ENCODE assay signal across 8 mouse cellular contexts in the genomic region with DNA sequence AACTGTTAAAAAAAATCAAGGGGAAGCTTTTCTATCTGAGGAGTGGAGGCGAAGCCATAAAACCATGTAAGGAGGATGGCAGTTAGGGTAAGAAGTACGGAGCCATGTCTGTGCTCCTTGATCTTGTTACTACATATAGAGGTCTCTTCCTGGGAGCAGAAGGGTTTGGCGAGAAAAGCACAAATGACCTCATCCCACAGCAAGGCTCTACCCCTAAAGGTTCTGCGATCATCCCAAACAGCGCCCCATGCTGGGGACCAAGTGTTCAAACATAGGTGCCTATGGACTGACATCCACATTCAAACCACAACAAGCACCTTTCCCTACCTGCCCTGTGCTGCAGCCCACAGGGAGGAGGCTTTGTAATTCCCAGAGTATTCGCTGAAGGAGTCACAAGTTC. TPM values are rescaled to one million over a fixed set of nuclear protein-coding genes. Genes with fewer than 3 reads are reported as not detected.
DNase-seq lines count a peak whose midpoint lies in the region; ATAC-seq lines count a peak whose summit lies in the region.

No protein-coding gene starts in this region.

- peak overlapping the region; percentile 34 for H3K4me2 ChIP-seq in hindbrain, embryonic 12.5 days (replicated peaks)
- H3K4me2 ChIP-seq in limb, embryonic 12.5 days = peak overlapping the region; percentile 32
- peak overlapping the region; percentile 44 for H3K4me2 ChIP-seq in midbrain, embryonic 16.5 days (ENCODE audit: low read length)

- H3K4me1 ChIP-seq in forebrain, embryonic 10.5 days = peaks cover 8% of the 10 kb centered on the region
- no peaks in the 10 kb centered on the region for H3K4me1 ChIP-seq in hindbrain, embryonic 12.5 days
- no peaks in the 10 kb centered on the region for H3K4me1 ChIP-seq in limb, embryonic 12.5 days (replicated peaks)
- peaks cover 3% of the 10 kb centered on the region; the same call in 1 of the 2 replicates for H3K4me1 ChIP-seq in midbrain, embryonic 16.5 days (ENCODE audit: control insufficient read depth, insufficient read depth, low read length)

- no peaks in the 10 kb centered on the region for H3K27me3 ChIP-seq in forebrain, embryonic 10.5 days (ENCODE audit: poor library complexity, severe bottlenecking)
- H3K27me3 ChIP-seq in hindbrain, embryonic 12.5 days = no peaks in the 10 kb centered on the region
- no peaks in the 10 kb centered on the region for H3K27me3 ChIP-seq in limb, embryonic 12.5 days
- H3K27me3 ChIP-seq in midbrain, embryonic 16.5 days (ENCODE audit: control insufficient read depth, insufficient read depth, low read depth, low read length) = no peaks in the 10 kb centered on the region

- no peak overlapping the region for H3K27ac ChIP-seq in forebrain, embryonic 10.5 days
- H3K27ac ChIP-seq in hindbrain, embryonic 12.5 days = no peak overlapping the region
- no peak overlapping the region for H3K27ac ChIP-seq in limb, embryonic 12.5 days
- H3K27ac ChIP-seq in midbrain, embryonic 16.5 days (ENCODE audit: low read length) = no peak overlapping the region

- WGBS in forebrain, embryonic 10.5 days = 50% methylated on average over 6 of the region's 6 CpGs
- 41% methylated on average over 6 of the region's 6 CpGs for WGBS in hindbrain, embryonic 12.5 days
- WGBS in limb, embryonic 12.5 days = 43% methylated on average over 6 of the region's 6 CpGs
- 44% methylated on average over 6 of the region's 6 CpGs for WGBS in midbrain, embryonic 16.5 days

- H3K9me3 ChIP-seq in forebrain, embryonic 10.5 days = no peaks in the 10 kb centered on the region; the same call in 1 of the 2 replicates
- no peaks in the 10 kb centered on the region for H3K9me3 ChIP-seq in hindbrain, embryonic 12.5 days (replicated peaks)
- H3K9me3 ChIP-seq in limb, embryonic 12.5 days = 0 out of 2 replicates have a peak, but pooled peaks cover 4% of the 10 kb centered on the region
- no peaks in the 10 kb centered on the region for H3K9me3 ChIP-seq in midbrain, embryonic 16.5 days (replicated peaks; ENCODE audit: control insufficient read depth, low read length, poor library complexity, severe bottlenecking)

- ATAC-seq in hindbrain, embryonic 12.5 days (ENCODE audit: low FRiP score) = 0 out of 2 replicates have a peak, but pooled peaks have one; percentile 50
- no peak for ATAC-seq in limb, embryonic 12.5 days (ENCODE audit: insufficient number of reproducible peaks, insufficient read depth, low FRiP score, low TSS enrichment, low read depth)
- ATAC-seq in midbrain, embryonic 16.5 days = peak; percentile 81

- H3K4me3 ChIP-seq in forebrain, embryonic 10.5 days = peak overlapping the region; percentile 31
- H3K4me3 ChIP-seq in hindbrain, embryonic 12.5 days = peak overlapping the region; percentile 16; the same call in 1 of the 2 replicates
- H3K4me3 ChIP-seq in limb, embryonic 12.5 days (replicated peaks) = no peak overlapping the region
- H3K4me3 ChIP-seq in midbrain, embryonic 16.5 days (ENCODE audit: low read depth, low read length) = peak overlapping the region; percentile 24

- DNase-seq in layer of hippocampus, adult 9-11 months = peak; percentile 11
- DNase-seq in layer of hippocampus, adult 11-12 months (ENCODE audit: low spot score) = no peak
- DNase-seq in ZHBTc4 (ENCODE audit: low read depth, low spot score) = peak; percentile 49
- no peak for DNase-seq in forebrain, embryonic 10.5 days (ENCODE audit: extremely low spot score, low spot score)
- peak; percentile 81 for DNase-seq in thymus, postnatal 4 days

- H3K36me3 ChIP-seq in forebrain, embryonic 10.5 days (replicated peaks) = no peaks in the 10 kb centered on the region
- no peaks in the 10 kb centered on the region for H3K36me3 ChIP-seq in hindbrain, embryonic 12.5 days
- H3K36me3 ChIP-seq in limb, embryonic 12.5 days = no peaks in the 10 kb centered on the region
- no peaks in the 10 kb centered on the region for H3K36me3 ChIP-seq in midbrain, embryonic 16.5 days (ENCODE audit: control insufficient read depth, insufficient read depth, low read length)

- H3K9ac ChIP-seq in hindbrain, embryonic 12.5 days = no peak overlapping the region
- no peak overlapping the region for H3K9ac ChIP-seq in limb, embryonic 12.5 days (replicated peaks)
- peak overlapping the region; percentile 36; the same call in 1 of the 2 replicates for H3K9ac ChIP-seq in midbrain, embryonic 16.5 days (ENCODE audit: low read depth, low read length)

RNA-seq across cellular contexts. Expression of a gene that starts 21.8 kb away (rescaled TPM):
- not detected in 2 replicates for polyA plus RNA-seq in forebrain, embryonic 10.5 days (2016; fragmentation: Nextera tagmentation; extraction: Ambion mirVana)
- polyA plus RNA-seq in hindbrain, embryonic 12.5 days (2016; fragmentation: Nextera tagmentation; extraction: Ambion mirVana) = not detected in 2 replicates
- not detected in 2 replicates for polyA plus RNA-seq in limb, embryonic 12.5 days (2016; fragmentation: Nextera tagmentation; extraction: Ambion mirVana)
- polyA plus RNA-seq in midbrain, embryonic 16.5 days (2015; fragmentation: Nextera tagmentation; extraction: Ambion mirVana) = 0.04 TPM in 1 of 2 replicates, not detected in the other

RNA-seq across cellular contexts. Expression of a gene that starts 38.3 kb away (rescaled TPM):
- polyA plus RNA-seq in forebrain, embryonic 10.5 days (2016; fragmentation: Nextera tagmentation; extraction: Ambion mirVana) = not detected in 2 replicates
- not detected in 2 replicates for polyA plus RNA-seq in hindbrain, embryonic 12.5 days (2016; fragmentation: Nextera tagmentation; extraction: Ambion mirVana)
- polyA plus RNA-seq in limb, embryonic 12.5 days (2016; fragmentation: Nextera tagmentation; extraction: Ambion mirVana) = not detected in 2 replicates
- polyA plus RNA-seq in midbrain, embryonic 16.5 days (2015; fragmentation: Nextera tagmentation; extraction: Ambion mirVana) = not detected in 2 replicates

RNA-seq across cellular contexts. Expression of a gene that starts 40.7 kb away (rescaled TPM):
- 0.31 and 0.55 TPM in 2 replicates for polyA plus RNA-seq in forebrain, embryonic 10.5 days (2016; fragmentation: Nextera tagmentation; extraction: Ambion mirVana)
- polyA plus RNA-seq in hindbrain, embryonic 12.5 days (2016; fragmentation: Nextera tagmentation; extraction: Ambion mirVana) = 0.68 and 0.74 TPM in 2 replicates
- polyA plus RNA-seq in limb, embryonic 12.5 days (2016; fragmentation: Nextera tagmentation; extraction: Ambion mirVana) = 0.50 and 0.88 TPM in 2 replicates
- 0.52 and 1.6 TPM in 2 replicates for polyA plus RNA-seq in midbrain, embryonic 16.5 days (2015; fragmentation: Nextera tagmentation; extraction: Ambion mirVana)

Comparison
In these comparisons a context has a peak if more than half of its experiments do, and no peak if none do; other contexts are left out.
1. DNase-seq: peak in layer of hippocampus, adult 9-11 months (single experiment), ZHBTc4 (single experiment) and thymus, postnatal 4 days (single experiment); none in layer of hippocampus, adult 11-12 months (single experiment) and forebrain, embryonic 10.5 days (single experiment).
2. Peak in every context shown above with its lines, with median percentiles within 50 percentile points of each other: H3K4me2 ChIP-seq.